Mouse (Mus musculus) olfactory bulb, adult 2 months (tissue): ENCODE results near the gene Chd6.

Source experiments
- CTCF ChIP-seq: fragments of 200-500 bp; IDR thresholded peaks from 2 replicates; pipeline ENCODE4 v1.5.1; 2012; ENCODE audit warnings: low read depth, mild to moderate bottlenecking, low read length, moderate library complexity; ENCODE audit not compliant: insufficient read depth
- POLR2A ChIP-seq: fragments of 200-500 bp; IDR thresholded peaks from 2 replicates; pipeline ENCODE4 v1.6.1; 2012; ENCODE audit warnings: mild to moderate bottlenecking, low read depth, low read length, moderate library complexity; ENCODE audit not compliant: insufficient read depth

DNA sequence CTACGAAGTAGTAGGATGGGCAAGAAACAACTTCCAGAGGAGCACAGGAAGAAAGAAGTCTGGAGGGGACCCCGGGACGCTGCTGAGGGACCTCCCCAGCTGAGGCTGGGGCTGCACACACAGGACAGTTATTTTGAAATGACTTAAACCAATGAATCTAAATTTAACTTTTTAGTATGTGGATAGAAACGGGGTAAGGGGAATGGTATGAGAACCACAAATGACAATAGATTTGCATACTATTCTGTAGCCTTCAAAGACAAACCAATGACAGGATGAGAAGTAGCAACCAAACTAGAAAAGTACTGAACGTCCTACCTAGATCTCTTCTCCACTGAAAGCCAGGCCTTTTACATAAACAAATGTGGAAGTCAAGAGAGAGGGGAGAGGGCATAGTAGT is 5.1 kb downstream of the Chd6 start:
- TF ChIP-seq POLR2A (no peak), CTCF (no peak)
